Mouse (Mus musculus) midbrain, embryonic 15.5 days (tissue): ENCODE data around the gene Tpp1. TPM values are rescaled to one million over a fixed set of nuclear protein-coding genes. Genes with fewer than 3 reads are reported as not detected.
"Not testable (repeated sequence)": the region's sequence is repeated elsewhere in the genome, so short reads cannot be mapped to it uniquely, and the experiment has no call there.

ENCODE experiments used
- ATAC-seq: fragments of 200-750 bp; cut with Nextera tagmentation; replicated peaks from 2 replicates; pipeline ENCODE4 v1.8.0; 2017; ENCODE audit warnings: moderate TSS enrichment
- H3K27ac ChIP-seq: fragments of 300-500 bp; sonication (generic); 2 replicates; pipeline ENCODE4 v1.5.1; 2015; ENCODE audit warnings: mild to moderate bottlenecking, inconsistent platforms
- H3K27me3 ChIP-seq: fragments of 300-500 bp; sonication (generic); replicated peaks from 2 replicates; pipeline ENCODE4 v1.6.1; 2015; ENCODE audit warnings: inconsistent platforms
- H3K36me3 ChIP-seq: fragments of 300-500 bp; sonication (generic); replicated peaks from 2 replicates; pipeline ENCODE4 v1.6.1; 2015; ENCODE audit warnings: inconsistent platforms
- H3K4me1 ChIP-seq: fragments of 300-500 bp; sonication (generic); 2 replicates; pipeline ENCODE4 v1.6.1; 2015; ENCODE audit warnings: inconsistent platforms
- H3K4me2 ChIP-seq: fragments of 300-500 bp; sonication (generic); 2 replicates; pipeline ENCODE4 v1.6.1; 2015; ENCODE audit warnings: inconsistent platforms, mild to moderate bottlenecking, moderate library complexity
- H3K4me3 ChIP-seq: fragments of 300-500 bp; sonication (generic); 2 replicates; pipeline ENCODE4 v1.5.1; 2015; ENCODE audit warnings: mild to moderate bottlenecking, inconsistent platforms
- H3K9ac ChIP-seq: fragments of 300-500 bp; sonication (generic); 2 replicates; pipeline ENCODE4 v1.6.1; 2015; ENCODE audit warnings: mild to moderate bottlenecking, inconsistent platforms
- H3K9me3 ChIP-seq: fragments of 300-500 bp; sonication (generic); 2 replicates; pipeline ENCODE4 v1.6.1; 2016; ENCODE audit warnings: inconsistent platforms
- WGBS: fragments of 180-500 bp; shearing (Covaris S2); methylation state at CpG from one replicate; pipeline ENCODE4 v1.1.7; 2015; ENCODE audit warnings: mixed read lengths; 5-methylcytosine and 5-hydroxymethylcytosine counted together
- polyA plus RNA-seq: library from polyadenylated mRNA; unstranded; fragments of >200 nt; fragmentation: Nextera tagmentation; extraction: Ambion mirVana; gene quantifications from 2 replicates; pipeline ENCODE4 v1.2.1, GENCODE M21; 2015

Tpp1 gene
- polyA plus RNA-seq, 1 experiment from 2014 or later: 38.7 TPM

DNA sequence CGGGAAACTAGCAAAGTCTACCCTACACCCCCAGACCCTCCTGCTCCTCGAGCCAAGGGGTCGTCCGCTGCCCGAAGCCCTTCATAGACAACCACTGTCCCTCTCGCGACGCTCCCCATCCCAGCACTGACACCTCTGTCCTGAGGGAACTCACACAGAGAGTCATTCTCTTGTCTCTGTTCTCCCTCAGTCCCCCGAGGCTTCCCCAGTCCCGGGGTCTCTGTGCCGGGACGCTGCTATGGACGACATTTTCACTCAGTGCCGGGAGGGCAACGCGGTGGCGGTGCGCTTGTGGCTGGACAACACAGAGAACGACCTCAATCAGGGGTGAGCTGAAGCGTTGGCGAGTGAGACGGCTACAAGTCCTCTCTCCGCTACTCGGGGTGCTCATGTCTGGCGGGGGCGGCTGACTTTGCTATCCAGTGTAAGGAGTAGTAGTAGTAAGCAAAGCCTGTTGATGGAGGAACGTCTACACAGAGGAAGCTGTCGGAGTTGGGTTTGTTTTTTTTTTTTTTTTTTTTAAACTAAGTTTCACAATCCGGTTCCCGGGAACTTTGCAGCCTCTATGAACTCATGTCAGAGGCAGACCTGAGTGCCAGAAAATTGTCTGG, 15.0 kb downstream of the Tpp1 start, which contains the start of gene Rrp8:
TSS of gene Rrp8 (minus strand) at position 475 of the 611 bp plus-strand sequence.
- Histone ChIP-seq H3K27me3 (no peaks in the 10 kb centered on the region), H3K9ac (peak within 1 kb of the TSS; percentile 93), H3K4me1 (peaks cover 27% of the 10 kb centered on the region), H3K9me3 (no peaks in the 10 kb centered on the region), H3K36me3 (peaks cover 36% of the 10 kb centered on the region; the same call in 1 of the 2 replicates), H3K27ac (peak within 1 kb of the TSS; percentile 79), H3K4me3 (peak within 1 kb of the TSS; percentile 84), H3K4me2 (peak within 1 kb of the TSS; percentile 95)
- peak; percentile 48 for ATAC-seq
- WGBS: 2% methylated on average over 30 of the region's 30 CpGs

DNA sequence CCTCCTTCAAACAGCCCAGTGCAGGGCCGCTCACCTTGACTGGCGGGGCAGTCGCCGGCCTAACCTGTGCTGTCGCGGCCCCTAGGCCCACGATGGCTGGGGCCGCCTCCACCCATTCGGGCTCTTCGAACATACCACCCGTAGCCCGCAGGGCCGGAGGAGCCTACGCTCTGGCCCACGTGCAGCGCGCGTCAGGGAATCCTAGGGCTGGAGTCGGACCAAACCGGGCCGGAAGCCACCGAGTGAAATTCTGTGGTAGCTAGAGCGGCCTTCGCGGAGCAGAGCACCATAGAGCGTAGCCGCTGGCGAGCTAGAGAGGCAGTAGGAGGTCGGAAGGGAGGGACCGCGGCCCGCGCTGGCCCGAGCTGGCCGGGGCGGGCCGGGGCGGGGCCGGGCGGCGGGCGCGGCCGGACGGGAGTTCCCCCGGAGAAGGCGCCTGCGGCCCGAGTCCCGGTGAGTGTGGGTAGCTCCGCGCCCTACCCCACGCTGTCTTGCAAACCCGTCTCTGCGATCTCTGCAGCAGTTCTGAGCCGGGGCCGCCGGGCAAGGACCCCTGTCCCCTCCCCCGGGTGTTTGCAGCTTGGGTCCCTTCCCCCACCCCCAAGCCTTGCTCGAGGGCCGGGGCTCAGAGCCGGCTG, 15.7 kb downstream of the Tpp1 start, which contains the start of gene Ilk:
TSS of gene Ilk (plus strand) at position 329 of the 638 bp plus-strand sequence.
- no peaks in the 10 kb centered on the region for H3K9me3 ChIP-seq
- H3K9ac ChIP-seq: peak within 1 kb of the TSS; percentile 93
- H3K27ac ChIP-seq: peak within 1 kb of the TSS; percentile 79
- H3K4me2 ChIP-seq: peak within 1 kb of the TSS; percentile 95
- WGBS: 2% methylated on average over 54 of the region's 62 CpGs
- peaks cover 27% of the 10 kb centered on the region for H3K4me1 ChIP-seq
- peak; percentile 96 for ATAC-seq
- H3K27me3 ChIP-seq: no peaks in the 10 kb centered on the region
- H3K36me3 ChIP-seq: peaks cover 34% of the 10 kb centered on the region; the same call in 1 of the 2 replicates
- H3K4me3 ChIP-seq: peak within 1 kb of the TSS; percentile 84

DNA sequence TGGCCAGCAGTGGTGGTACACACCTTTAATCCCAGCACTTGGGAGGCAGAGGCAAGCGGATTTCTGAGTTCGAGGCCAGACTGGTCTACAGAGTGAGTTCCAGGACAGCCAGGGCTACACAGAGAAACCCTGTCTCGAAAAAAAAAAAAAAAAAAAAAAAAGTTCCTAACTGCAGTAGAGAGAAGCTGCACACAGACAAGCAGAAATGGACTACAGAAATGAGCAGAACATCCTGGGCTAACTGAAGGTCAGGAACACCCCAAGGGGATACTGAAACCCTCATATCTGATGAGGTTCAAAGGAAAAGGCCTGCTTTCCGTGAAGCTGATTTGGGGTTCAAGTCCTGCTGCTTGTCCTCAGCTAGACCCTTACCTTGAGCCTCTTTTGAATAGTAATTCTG, 16.6 kb downstream of the Tpp1 start:
- ATAC-seq, H3K9me3 ChIP-seq, H3K27ac ChIP-seq, H3K27me3 ChIP-seq: not testable (repeated sequence)
- Histone ChIP-seq H3K4me2 (peak overlapping the region; percentile 95), H3K9ac (peak overlapping the region; percentile 93), H3K4me1 (peaks cover 27% of the 10 kb centered on the region), H3K4me3 (peak overlapping the region; percentile 84), H3K36me3 (peaks cover 26% of the 10 kb centered on the region; the same call in 1 of the 2 replicates)
- 53% methylated on average over 4 of the region's 4 CpGs for WGBS

DNA sequence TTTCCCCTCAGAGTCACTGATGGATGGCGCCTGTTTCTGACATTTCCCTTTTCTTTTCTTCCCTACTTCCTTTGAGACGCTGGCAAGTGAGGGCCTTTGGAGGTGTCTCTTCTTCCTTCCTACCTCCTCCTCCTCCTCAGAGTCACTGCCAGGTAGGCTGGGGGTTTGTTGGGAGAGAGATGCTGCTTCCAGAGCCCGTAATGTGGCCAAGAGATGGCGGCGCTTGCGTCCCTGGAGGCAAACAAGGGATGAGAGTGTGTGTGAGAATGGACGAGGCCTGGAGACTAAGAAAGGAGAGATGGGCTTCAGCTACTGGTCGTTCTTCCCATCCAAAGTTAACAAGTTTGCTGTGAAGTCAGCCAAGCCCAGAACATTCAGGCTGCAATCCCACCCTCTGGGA, 17.2 kb downstream of the Tpp1 start:
- Histone ChIP-seq H3K9me3 (no peaks in the 10 kb centered on the region), H3K27ac (no peak overlapping the region), H3K9ac (no peak overlapping the region), H3K4me2 (no peak overlapping the region), H3K4me3 (no peak overlapping the region), H3K36me3 (peaks cover 22% of the 10 kb centered on the region; the same call in 1 of the 2 replicates), H3K27me3 (no peaks in the 10 kb centered on the region), H3K4me1 (peaks cover 27% of the 10 kb centered on the region)
- ATAC-seq: no peak
- 93% methylated on average over 8 of the region's 8 CpGs for WGBS

DNA sequence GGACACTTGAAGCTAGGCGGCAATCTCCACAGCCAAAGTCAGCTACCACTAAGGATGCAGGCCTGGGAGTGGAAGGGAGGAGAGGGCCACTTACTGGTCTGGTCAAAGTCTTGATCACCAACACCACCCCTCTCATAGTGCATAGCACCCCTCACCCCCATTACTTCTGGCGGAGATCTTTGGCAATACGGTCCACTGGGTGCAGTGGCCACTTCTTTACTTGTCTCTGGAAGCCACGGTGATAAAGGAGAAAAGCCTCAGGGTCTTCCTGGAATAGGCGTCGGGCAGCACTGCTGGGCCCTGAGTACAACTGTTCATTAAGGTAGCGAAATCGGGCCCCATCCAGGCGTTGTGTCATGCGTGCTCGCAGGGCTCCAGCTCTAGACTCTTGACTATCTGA, 18.2 kb downstream of the Tpp1 start:
- 97% methylated on average over 11 of the region's 11 CpGs for WGBS
- no peak for ATAC-seq

DNA sequence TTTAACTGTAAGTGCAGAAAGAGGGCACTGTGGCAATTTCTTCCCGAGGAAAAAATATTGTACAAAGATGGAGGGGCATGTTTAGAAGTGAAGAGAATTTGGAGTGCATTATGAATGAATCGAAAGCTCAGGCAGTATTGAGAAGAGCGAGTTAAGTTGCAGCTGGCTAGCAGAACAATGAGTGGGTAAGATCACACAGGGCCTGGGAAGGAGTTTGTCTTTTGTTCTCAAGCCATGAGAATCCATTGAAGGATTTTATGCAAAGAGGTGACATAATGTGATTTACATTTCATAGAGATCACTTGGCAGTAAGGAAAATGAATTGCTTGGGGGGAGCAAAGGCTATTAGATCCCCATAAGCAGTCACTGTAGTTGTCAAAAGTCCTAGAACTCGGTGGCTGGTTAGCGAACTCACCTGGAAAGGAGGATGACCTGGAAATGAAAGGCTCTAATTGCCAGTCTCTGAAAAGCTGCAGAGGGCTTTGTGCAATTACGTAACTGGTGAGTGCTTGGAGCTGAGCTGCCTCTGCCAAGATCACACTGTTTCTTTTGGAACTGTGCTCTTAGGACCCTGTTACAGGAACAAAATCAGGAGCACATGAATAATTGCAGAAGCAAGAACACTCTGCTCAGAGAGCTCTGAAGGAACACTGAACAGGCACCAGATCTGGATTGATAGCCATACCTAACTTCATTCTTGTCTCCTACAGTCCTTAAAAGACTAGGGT, 23.2 kb downstream of the Tpp1 start:
- no peak overlapping the region for H3K4me3 ChIP-seq
- H3K4me2 ChIP-seq: no peak overlapping the region
- H3K9me3 ChIP-seq: no peaks in the 10 kb centered on the region
- H3K4me1 ChIP-seq: peaks cover 4% of the 10 kb centered on the region
- H3K9ac ChIP-seq: no peak overlapping the region; the same call in 1 of the 2 replicates
- peaks cover 20% of the 10 kb centered on the region; the same call in 1 of the 2 replicates for H3K36me3 ChIP-seq
- 23% methylated on average over 6 of the region's 6 CpGs for WGBS
- H3K27ac ChIP-seq: no peak overlapping the region
- no peaks in the 10 kb centered on the region for H3K27me3 ChIP-seq
- ATAC-seq: no peak

More for the DNA sequence above, 18.2 kb downstream of the Tpp1 start:
- Histone ChIP-seq H3K9me3 (no peaks in the 10 kb centered on the region), H3K4me1 (peaks cover 23% of the 10 kb centered on the region), H3K36me3 (peaks cover 22% of the 10 kb centered on the region; the same call in 1 of the 2 replicates), H3K9ac (no peak overlapping the region), H3K4me3 (no peak overlapping the region), H3K4me2 (no peak overlapping the region), H3K27me3 (no peaks in the 10 kb centered on the region), H3K27ac (no peak overlapping the region)

DNA sequence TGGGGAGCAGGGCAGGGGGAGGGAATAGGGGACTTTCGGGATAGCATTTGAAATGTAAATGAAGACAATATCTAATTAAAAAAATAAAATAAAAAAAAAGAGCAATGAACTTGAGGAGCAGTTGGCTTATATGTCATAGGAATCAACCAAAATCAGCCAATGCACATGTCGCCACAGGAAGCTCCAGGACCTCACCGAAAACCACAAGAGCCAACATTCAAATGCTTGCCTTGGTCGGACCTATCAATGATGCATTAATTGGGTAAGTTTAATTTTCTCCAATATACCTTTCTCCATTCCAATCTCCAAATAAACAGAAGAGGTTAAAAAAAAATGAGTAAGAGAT, 25.1 kb downstream of the Tpp1 start:
- 93% methylated on average over 4 of the region's 4 CpGs for WGBS
- no peaks in the 10 kb centered on the region for H3K27me3 ChIP-seq
- no peak overlapping the region for H3K9ac ChIP-seq
- no peak overlapping the region for H3K4me3 ChIP-seq
- no peaks in the 10 kb centered on the region for H3K9me3 ChIP-seq
- H3K4me1 ChIP-seq: peaks cover 4% of the 10 kb centered on the region
- H3K4me2 ChIP-seq: no peak overlapping the region
- peak overlapping the region; percentile 62 for H3K27ac ChIP-seq
- no peak for ATAC-seq
- H3K36me3 ChIP-seq: peaks cover 3% of the 10 kb centered on the region; the same call in 1 of the 2 replicates

DNA sequence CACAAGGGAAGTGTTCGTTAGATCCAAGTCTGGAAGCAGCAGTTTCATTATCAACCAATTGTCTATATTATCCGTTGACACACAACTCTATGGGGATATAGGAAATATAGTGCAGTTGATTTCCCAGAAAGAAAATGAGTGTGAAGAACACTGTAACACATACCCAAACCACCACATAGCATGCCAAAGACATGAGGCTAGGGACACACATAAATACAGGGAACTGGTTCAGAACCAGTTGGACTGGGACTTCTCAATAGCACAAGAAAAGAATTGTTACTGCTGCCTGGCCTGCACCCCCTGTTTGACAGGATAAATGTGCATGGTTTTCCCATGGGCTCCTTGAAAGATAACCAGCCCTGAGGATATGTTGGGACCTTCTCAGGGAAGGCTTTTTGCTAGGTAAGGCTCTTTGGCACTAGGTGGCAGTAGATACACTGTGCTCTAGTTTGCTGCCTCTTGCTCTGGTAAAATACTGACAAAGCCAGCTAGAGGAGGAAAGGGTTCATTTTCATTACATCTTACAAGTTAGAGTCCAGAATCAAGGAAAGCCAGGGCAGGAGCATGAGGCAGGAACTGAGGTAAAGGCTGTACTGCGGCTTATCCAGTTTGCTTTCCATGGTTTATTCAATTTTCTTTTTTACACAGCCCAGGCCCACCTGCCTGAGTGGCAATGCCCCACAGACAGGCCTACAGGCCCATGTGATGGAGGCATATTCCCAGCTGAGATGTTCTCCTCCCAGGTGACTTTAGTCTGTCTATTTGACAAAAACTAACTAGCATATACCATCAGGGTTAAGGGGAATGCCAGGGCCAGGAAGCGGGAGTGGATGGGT, 25.7 kb downstream of the Tpp1 start:
- WGBS: 80% methylated on average over 4 of the region's 4 CpGs
- no peak overlapping the region for H3K9ac ChIP-seq

DNA sequence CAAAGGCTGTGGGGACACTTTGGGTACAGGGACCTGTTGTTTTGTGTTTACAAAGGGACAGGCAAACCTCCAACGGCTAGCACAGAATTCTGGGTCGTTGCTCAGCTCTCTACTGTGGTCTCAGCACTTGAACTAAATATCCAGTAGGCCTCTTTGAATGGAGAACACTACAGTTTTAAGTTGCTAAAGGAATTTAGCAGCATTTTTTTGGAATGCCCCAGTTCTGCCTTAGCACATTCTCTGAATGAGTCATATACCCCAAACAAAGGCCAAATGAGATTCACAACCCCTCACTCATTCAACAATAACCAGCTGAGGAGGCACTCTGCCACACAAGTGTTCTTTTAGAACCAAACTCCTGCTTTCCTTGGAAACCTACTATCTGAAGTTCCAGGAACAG, 30.1 kb downstream of the Tpp1 start:
- H3K27ac ChIP-seq: no peak overlapping the region
- H3K4me1 ChIP-seq: peaks cover 4% of the 10 kb centered on the region
- H3K4me2 ChIP-seq: no peak overlapping the region
- ATAC-seq: no peak
- no peak overlapping the region for H3K9ac ChIP-seq
- no peaks in the 10 kb centered on the region for H3K27me3 ChIP-seq
- no peaks in the 10 kb centered on the region for H3K36me3 ChIP-seq
- H3K4me3 ChIP-seq: no peak overlapping the region
- no peaks in the 10 kb centered on the region for H3K9me3 ChIP-seq
- 66% methylated on average over 2 of the region's 2 CpGs for WGBS

More for the DNA sequence above, 25.7 kb downstream of the Tpp1 start:
- Histone ChIP-seq H3K4me2 (no peak overlapping the region), H3K27ac (peak overlapping the region; percentile 62), H3K4me1 (peaks cover 4% of the 10 kb centered on the region), H3K9me3 (no peaks in the 10 kb centered on the region), H3K36me3 (no peaks in the 10 kb centered on the region), H3K4me3 (no peak overlapping the region), H3K27me3 (no peaks in the 10 kb centered on the region)
- ATAC-seq: peak; percentile 90

DNA sequence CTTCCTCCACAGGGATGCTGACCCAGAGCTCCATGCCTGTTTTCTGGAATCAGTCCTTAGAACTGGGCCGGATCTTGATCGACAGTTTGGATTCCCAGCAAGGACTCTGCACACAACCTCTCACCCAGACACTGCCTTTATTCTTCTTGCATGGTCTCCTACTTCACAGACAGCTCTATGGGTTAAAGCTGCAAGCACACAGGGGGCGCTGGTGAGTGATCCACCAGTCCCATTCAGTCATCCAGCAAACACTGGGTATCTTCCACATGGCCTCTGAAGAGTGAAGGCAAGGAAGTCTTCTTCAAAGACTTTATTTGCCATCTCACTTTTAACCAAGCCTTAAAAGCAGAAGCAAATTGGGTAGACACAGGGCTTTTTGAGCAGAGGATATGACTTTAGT, 36.7 kb downstream of the Tpp1 start:
- Histone ChIP-seq H3K4me2 (no peak overlapping the region), H3K36me3 (no peaks in the 10 kb centered on the region), H3K9me3 (no peaks in the 10 kb centered on the region), H3K27ac (no peak overlapping the region), H3K9ac (no peak overlapping the region), H3K4me1 (no peaks in the 10 kb centered on the region), H3K4me3 (no peak overlapping the region), H3K27me3 (no peaks in the 10 kb centered on the region)
- 59% methylated on average over 3 of the region's 3 CpGs for WGBS
- no peak for ATAC-seq

DNA sequence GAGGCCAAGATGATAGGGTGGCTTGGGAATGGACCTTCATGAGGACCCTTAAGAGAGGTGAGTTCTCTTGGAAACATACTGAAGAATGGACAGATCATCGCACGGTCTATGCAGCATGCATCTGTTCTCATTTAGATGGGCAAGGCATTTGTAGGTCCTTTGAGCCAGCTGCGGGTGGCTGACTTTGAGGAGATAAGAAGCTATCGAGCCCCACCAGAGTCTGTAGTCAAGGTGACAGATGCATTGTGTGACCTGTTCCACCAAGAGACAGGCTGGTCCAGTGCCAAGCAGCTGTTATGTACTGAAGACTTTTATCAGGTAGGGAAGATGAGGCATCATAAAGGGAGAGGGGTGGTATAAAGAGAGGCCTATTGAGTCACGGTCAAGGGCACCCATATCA, 43.3 kb downstream of the Tpp1 start:
- H3K4me2 ChIP-seq: no peak overlapping the region
- 95% methylated on average over 5 of the region's 5 CpGs for WGBS
- H3K9ac ChIP-seq: no peak overlapping the region
- no peak overlapping the region for H3K27ac ChIP-seq
- H3K4me3 ChIP-seq: no peak overlapping the region
- no peaks in the 10 kb centered on the region for H3K36me3 ChIP-seq
- ATAC-seq: no peak
- H3K9me3 ChIP-seq: no peaks in the 10 kb centered on the region
- no peaks in the 10 kb centered on the region for H3K4me1 ChIP-seq
- H3K27me3 ChIP-seq: no peaks in the 10 kb centered on the region

DNA sequence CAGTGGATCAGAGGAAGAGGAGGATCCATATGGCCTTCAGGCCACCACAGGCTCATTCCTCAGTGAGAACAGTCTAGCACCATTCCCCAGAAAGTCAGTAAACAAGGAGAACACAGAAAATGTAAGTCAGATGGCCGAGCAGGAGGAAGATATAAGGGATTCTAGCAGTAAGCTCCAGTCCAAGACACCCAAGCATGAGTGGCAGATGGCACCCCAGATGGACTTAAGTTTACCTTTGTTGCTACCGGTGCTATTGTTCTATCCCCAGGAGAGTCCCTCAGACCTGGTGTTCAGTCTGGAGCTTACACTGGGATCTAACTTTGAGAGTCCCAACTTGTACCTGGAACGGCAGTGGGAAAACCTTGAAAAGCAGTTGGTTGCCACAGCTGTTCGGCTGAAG, 48.2 kb downstream of the Tpp1 start:
- H3K27me3 ChIP-seq: no peaks in the 10 kb centered on the region
- 86% methylated on average over 4 of the region's 4 CpGs for WGBS
- no peak overlapping the region for H3K4me2 ChIP-seq
- H3K4me1 ChIP-seq: no peaks in the 10 kb centered on the region
- no peaks in the 10 kb centered on the region for H3K36me3 ChIP-seq
- no peaks in the 10 kb centered on the region for H3K9me3 ChIP-seq
- H3K4me3 ChIP-seq: no peak overlapping the region
- no peak overlapping the region for H3K27ac ChIP-seq
- no peak for ATAC-seq
- no peak overlapping the region for H3K9ac ChIP-seq
